Mouse (Mus musculus): ENCODE measurements at regions not wholly inside any gene's neighbourhood (a gene's known extent, or its start where the extent isn't known, plus 50 kb on each side); places are given as distances from the start of the nearest gene placed in this dataset.

GRCm38 (mm10) chr16:78626803-78627202 is 50.3 kb upstream of the D16Ertd472e start:
- Histone ChIP-seq H3K27ac (no peak overlapping the region), H3K36me3 (no peaks in the 10 kb centered on the region), H3K4me2 (replicated peaks) (no peak overlapping the region), H3K4me1 (no peaks in the 10 kb centered on the region), H3K27me3 (no peaks in the 10 kb centered on the region), H3K9me3 (no peaks in the 10 kb centered on the region), H3K4me3 (no peak overlapping the region), H3K9ac (no peak overlapping the region)
- no peak for ATAC-seq (ENCODE audit: low FRiP score, low read depth)
- 74% methylated on average over 2 of the region's 2 CpGs for WGBS
